Comparison of ENCODE assay signal across 19 mouse cellular contexts in the genomic region with DNA sequence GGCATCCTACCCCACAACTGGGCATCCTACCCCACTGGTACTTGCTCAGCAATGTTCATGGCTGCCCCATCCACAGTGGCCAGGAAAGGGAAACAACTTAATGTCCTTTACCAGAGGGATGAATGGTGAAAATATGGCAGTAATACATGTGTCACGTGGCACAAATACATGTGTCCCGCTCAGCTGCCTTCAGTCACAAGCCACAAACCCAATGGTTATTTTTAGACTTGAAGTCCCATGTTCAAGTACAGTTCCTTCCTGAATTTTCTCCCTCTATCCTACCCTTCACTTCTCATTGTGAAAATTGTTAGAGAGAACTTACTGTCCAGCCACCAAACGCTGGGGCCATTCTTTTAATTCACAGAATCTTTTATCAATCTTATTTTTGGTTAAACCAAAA. TPM values are rescaled to one million over a fixed set of nuclear protein-coding genes. Genes with fewer than 3 reads are reported as not detected.
DNase-seq lines count a peak whose midpoint lies in the region; TF ChIP-seq lines count a peak whose summit lies in the region.
"Had no signal": no experiment of that assay in that cellular context is flagged by ENCODE, and none has a peak within 500 bp of the region (broad histone marks: within the 10 kb centered on the region; RNA-seq: fewer than 3 reads in every experiment).

No protein-coding gene starts in this region.

- H3K4me1 ChIP-seq in MEL (ENCODE audit: control insufficient read depth in 1 of 2, insufficient read depth in 2 of 2, low read length in 2 of 2): no peaks in the 10 kb centered on the region; a peak in 1 of 4 replicates
- H3K4me1 ChIP-seq: heart, embryonic 10.5 days had no signal

- 0% methylated on average over 3 of the region's 3 CpGs for WGBS in macrophage (ENCODE audit: missing documents)

- no peak overlapping the region for H3K9ac ChIP-seq in MEL (ENCODE audit: control insufficient read depth, low read depth, low read length, poor library complexity, severe bottlenecking)
- H3K9ac ChIP-seq: embryonic facial prominence, embryonic 13.5 days; forebrain, embryonic 12.5 days had no signal

- H3K27ac ChIP-seq in MEL (ENCODE audit: control insufficient read depth, low read depth, low read length) (no peak overlapping the region), macrophage (peak overlapping the region; percentile 84)
- H3K27ac ChIP-seq: embryonic facial prominence, embryonic 13.5 days; forebrain, embryonic 12.5 days; heart, embryonic 10.5 days had no signal

- peaks cover 0 to 1% of the 10 kb centered on the region in 2 experiments; a peak in 1 of 4 replicates for H3K27me3 ChIP-seq in MEL (ENCODE audit: control insufficient read depth in 1 of 2, insufficient read depth in 2 of 2, low read length in 2 of 2)
- H3K27me3 ChIP-seq: embryonic facial prominence, embryonic 13.5 days had no signal

- no peak for TF ChIP-seq RAD21 in MEL (IDR thresholded peaks at IDR 0.05; ENCODE audit: low read depth, low read length)

- no peaks in the 10 kb centered on the region for H3K9me3 ChIP-seq in MEL (replicated peaks; ENCODE audit: insufficient read depth, low read length)
- H3K9me3 ChIP-seq: embryonic facial prominence, embryonic 13.5 days; forebrain, embryonic 12.5 days; G1E; heart, embryonic 10.5 days had no signal

- no peak for TF ChIP-seq POLR2A in MEL (IDR thresholded peaks at IDR 0.05; ENCODE audit: control insufficient read depth in 1 of 2, insufficient read depth in 1 of 2, low read depth in 1 of 2, low read length in 2 of 2, poor library complexity in 1 of 2)

- TF ChIP-seq EP300 in MEL (IDR thresholded peaks at IDR 0.05; ENCODE audit: low read depth in 1 of 2, low read length in 2 of 2): no peak

- H3K36me3 ChIP-seq in MEL (ENCODE audit: control insufficient read depth in 1 of 2, insufficient read depth in 2 of 2, low read length in 2 of 2): peaks cover 0 to 3% of the 10 kb centered on the region in 2 experiments; a peak in 1 of 4 replicates
- H3K36me3 ChIP-seq in macrophage (ENCODE audit: inconsistent target): no peaks in the 10 kb centered on the region
- H3K36me3 ChIP-seq: embryonic facial prominence, embryonic 13.5 days; forebrain, embryonic 12.5 days; G1E; heart, embryonic 10.5 days had no signal

- H3K79me2 ChIP-seq in MEL (ENCODE audit: control insufficient read depth, insufficient read depth, low read length, poor library complexity): no peaks in the 10 kb centered on the region
- no peaks in the 10 kb centered on the region for H3K79me2 ChIP-seq in macrophage (ENCODE audit: inconsistent target)

- H3K4me3 ChIP-seq in MEL (ENCODE audit: control insufficient read depth in 1 of 2, insufficient read depth in 1 of 2, low read depth in 2 of 2, low read length in 2 of 2): no peak overlapping the region
- no peak overlapping the region for H3K4me3 ChIP-seq in macrophage (ENCODE audit: inconsistent target)
- H3K4me3 ChIP-seq: embryonic facial prominence, embryonic 13.5 days; forebrain, embryonic 12.5 days; heart, embryonic 10.5 days had no signal

- intact Hi-C loops in heart, postnatal 14 days (cut with DNase I): loop anchor here (5.0 kb wide), 1 partner anchor 349 kb away; the partner anchor contains the start of gene Marc2
- intact Hi-C loops in gastrocnemius, postnatal 36 days (cut with DNase I): loop anchor here (10.0 kb wide), 1 partner anchor 372 kb away; no protein-coding TSS in a partner anchor
- intact Hi-C loops in left cerebral cortex, postnatal 36 days (cut with DNase I): loop anchor here (10.0 kb wide), 1 partner anchor 372 kb away; no protein-coding TSS in a partner anchor

- no peak for TF ChIP-seq CTCF in MEL (IDR thresholded peaks at IDR 0.05 in 2 of 3, conservative IDR thresholded peaks at IDR 0.05 in 1 of 3; ENCODE audit: control insufficient read depth in 1 of 3, insufficient read depth in 1 of 3, low read depth in 2 of 3, low read length in 3 of 3, poor library complexity in 1 of 3, severe bottlenecking in 1 of 3)

- DNase-seq in heart, adult 11 months: peak; percentile 46
- DNase-seq in heart, postnatal 14 days: no peak
- DNase-seq in 416B (ENCODE audit: low read depth) (peak; percentile 65), MEL (ENCODE audit: low read depth, low spot score) (peak; percentile 15)
- no peak for DNase-seq in gastrocnemius, postnatal 36 days
- no peak for DNase-seq in urinary bladder, adult 18-20 months (ENCODE audit: low spot score in 2 of 2)
- DNase-seq in left cerebral cortex, postnatal 36 days (ENCODE audit: low spot score in 2 of 2): no peak
- DNase-seq: adrenal gland, postnatal 14 days; cerebellum, adult 2 months; cerebellum, postnatal 10 days; embryo, embryonic 11 days; gastrocnemius, postnatal 14 days; heart, adult 18-20 months; kidney, adult 11 months had no signal

TF ChIP-seq in MEL, 35 proteins besides CTCF, POLR2A, EP300 and RAD21:
- no peak for TF ChIP-seq ELF1 (IDR thresholded peaks at IDR 0.05; ENCODE audit: low read depth, low read length)
- TF ChIP-seq TCF12 (IDR thresholded peaks at IDR 0.05; ENCODE audit: low read depth, low read length): no peak
- 0 out of 4 replicates have a peak, but pooled peaks of 1 of the 2 experiments have one; percentile 32 for TF ChIP-seq USF2 (IDR thresholded peaks at IDR 0.05; ENCODE audit: borderline replicate concordance in 1 of 2, insufficient read depth in 1 of 2, low read depth in 1 of 2, low read length in 2 of 2)
- peak; percentile 56; the same call in 1 of the 2 replicates for TF ChIP-seq MEF2A (IDR thresholded peaks at IDR 0.05; ENCODE audit: extremely low read depth, insufficient replicate concordance, low read depth, low read length, poor library complexity, severe bottlenecking)
- TF ChIP-seq ETS1 (IDR thresholded peaks at IDR 0.05; ENCODE audit: low read depth, low read length): 0 out of 2 replicates have a peak, but pooled peaks have one; percentile 15
- 0 out of 2 replicates have a peak, but pooled peaks have one; percentile 36 for TF ChIP-seq MAX (IDR thresholded peaks at IDR 0.05; ENCODE audit: low read length)
- peak; percentile 82 for TF ChIP-seq USF1 (IDR thresholded peaks at IDR 0.05; ENCODE audit: low read depth, low read length)
- no peak for TF ChIP-seq HCFC1 (IDR thresholded peaks at IDR 0.05; ENCODE audit: low read depth, low read length)
TF ChIP-seq in MEL: peak in this region for 5.

RNA-seq across cellular contexts. Expression of gene Rab3gap2, which starts 7.6 kb away (rescaled TPM):
- 10 to 100 TPM; 21.4 to 22.0 TPM for total RNA-seq in heart, postnatal 14 days (2021)
- 24.1 and 29.4 TPM in 2 replicates for total RNA-seq in MEL (2012; rRNA removed)
- polyA plus RNA-seq in MEL (2012; ENCODE audit: insufficient read depth in 1 of 2, insufficient read length in 2 of 2, low read depth in 1 of 2, low replicate concordance in 2 of 2, missing spikeins in 1 of 2) (10 to 100 TPM in 1 of 2 experiments, not detected in 1; 40.1 TPM), macrophage (2018) (38.2 to 47.1 TPM (median 46.8 TPM) in 3 replicates)
- total RNA-seq in macrophage (2018; cell fraction: chromatin; rRNA removed): 100 to 1,000 TPM in 25 of 26 experiments, 10 to 100 TPM in 1; 78.3 to 649 (median 315) TPM
- total RNA-seq in macrophage (2018; cell fraction: cytosol; rRNA removed): 10 to 100 TPM; 44.8 to 85.2 (median 66.4) TPM
- total RNA-seq in macrophage (2018; cell fraction: nucleus; rRNA removed): 100 to 1,000 TPM in 25 of 26 experiments, 10 to 100 TPM in 1; 91.8 to 346 (median 183) TPM
- 10 to 100 TPM; 14.7 to 17.1 TPM for total RNA-seq in gastrocnemius, postnatal 36 days (2021)
- total RNA-seq in left cerebral cortex, postnatal 36 days (2021): 10 to 100 TPM; 67.6 to 79.7 TPM

Comparison
In these comparisons a context has a peak if more than half of its experiments do, and no peak if none do; other contexts are left out.
1. DNase-seq: peak in heart, adult 11 months (single experiment), 416B (single experiment) and MEL (single experiment); none in heart, postnatal 14 days (0 of 2), gastrocnemius, postnatal 36 days (0 of 2), urinary bladder, adult 18-20 months (0 of 2) and left cerebral cortex, postnatal 36 days (0 of 2).